Mouse (Mus musculus) ovary, adult 18-20 months (tissue): ENCODE data around the gene Kxd1.

Source experiments
- DNase-seq: peaks from one replicate; pipeline ENCODE4 v3.0.0; 2022; ENCODE audit warnings: low spot score, mixed read lengths

The Kxd1 gene

GRCm38 (mm10) chr8:70467229-70467725, 60.5 kb downstream of the Kxd1 start:
- no peak for DNase-seq

DNA sequence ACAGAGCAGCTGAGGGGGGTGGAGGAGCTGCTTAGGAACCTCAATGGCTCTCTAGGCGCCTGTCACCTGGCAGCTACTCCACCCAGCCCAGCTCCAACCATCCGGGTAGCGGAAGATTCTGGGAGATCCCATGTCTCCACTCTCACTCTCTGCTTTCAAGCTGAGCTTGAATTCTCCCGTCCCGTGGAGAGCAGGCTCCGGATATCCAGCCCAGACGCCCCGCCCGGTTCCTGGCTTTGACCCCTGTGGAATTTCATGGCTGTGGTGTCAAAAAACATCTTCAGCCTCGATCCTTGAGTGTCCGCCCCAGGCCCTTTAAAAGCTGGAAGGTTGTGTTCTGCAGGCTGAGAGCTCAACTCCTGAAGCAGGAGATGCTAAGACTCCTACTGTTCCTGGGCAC, 61.0 kb downstream of the Kxd1 start:
- DNase-seq: no peak

DNA sequence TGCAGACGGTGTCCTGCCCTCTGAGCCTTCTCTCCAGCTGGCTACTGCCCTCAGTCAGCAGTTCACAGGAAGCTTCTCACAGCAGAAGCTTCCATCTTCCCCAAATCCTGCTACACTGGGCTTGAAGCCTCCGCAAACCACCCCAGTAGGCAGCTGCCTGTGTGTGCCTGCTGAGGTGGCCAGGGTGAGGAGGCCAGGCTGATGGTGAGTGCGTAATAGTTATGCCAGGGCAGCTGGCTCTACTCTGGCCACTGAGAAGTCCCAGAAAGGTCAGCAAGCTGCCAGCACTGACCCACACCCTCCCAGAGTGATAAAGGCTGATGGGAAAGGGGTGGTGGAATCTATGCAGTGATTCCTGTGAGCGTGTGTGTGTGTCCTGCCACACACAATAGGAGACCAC, 61.5 kb downstream of the Kxd1 start:
- no peak for DNase-seq

- no peak for DNase-seq
These were observed 62.1 kb downstream of the Kxd1 start for GRCm38 (mm10) chr8:70465701-70466100.

DNA sequence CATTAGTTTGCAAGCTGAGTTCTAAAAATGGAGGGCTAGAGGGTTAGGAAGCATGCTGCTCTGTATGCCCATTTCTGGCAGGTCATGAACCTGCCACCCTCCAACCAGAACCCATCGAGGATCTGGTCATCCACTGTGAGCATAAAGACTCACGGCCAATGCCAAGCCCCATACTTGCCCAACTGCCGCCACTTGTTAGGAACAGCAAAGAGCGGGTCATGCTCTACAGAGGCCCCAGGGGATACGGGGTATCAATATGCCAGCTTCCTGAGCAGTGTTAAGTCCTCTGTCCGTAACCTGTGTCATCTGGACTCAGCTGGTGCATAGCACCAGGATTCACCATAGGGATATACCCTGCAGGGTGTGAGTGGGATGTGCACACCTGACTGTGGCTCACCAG, 63.6 kb downstream of the Kxd1 start:
- DNase-seq: no peak

DNA sequence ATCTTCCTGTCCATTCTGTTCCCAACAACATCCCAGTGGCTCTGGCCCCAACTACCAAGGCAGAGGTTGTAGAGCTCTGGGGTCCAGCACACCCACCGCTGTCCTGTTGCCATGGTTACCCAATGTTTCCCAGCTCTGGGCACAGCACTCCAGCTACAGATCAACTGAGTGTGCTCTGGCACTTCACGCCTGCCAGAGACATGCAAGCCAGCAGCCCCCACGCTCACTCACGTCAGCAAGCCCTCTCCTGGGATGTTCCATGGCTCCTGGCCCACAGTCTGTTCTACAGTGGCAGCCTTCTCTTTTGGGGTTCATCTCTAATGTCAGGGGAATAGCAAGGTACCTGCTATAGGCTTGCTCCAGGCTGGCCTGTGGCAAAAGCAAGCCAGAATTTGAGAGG, 64.5 kb downstream of the Kxd1 start:
- no peak for DNase-seq

DNA sequence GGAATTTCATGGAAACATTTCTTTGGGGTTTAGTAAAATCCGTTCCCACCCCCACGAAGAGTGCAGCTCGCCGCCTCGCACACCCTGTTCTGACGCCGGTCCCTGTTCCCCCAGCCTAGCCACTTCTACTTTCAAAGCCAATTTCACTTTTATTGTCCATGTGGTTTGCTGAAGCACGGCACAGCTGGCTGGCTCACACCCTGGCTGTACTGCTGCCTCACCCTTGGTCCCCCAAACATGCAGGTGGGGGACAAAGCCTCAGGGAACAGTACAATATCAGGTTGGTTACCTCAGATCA, 65.3 kb downstream of the Kxd1 start:
- no peak for DNase-seq

GRCm38 (mm10) chr8:70461765-70462515, 65.8 kb downstream of the Kxd1 start:
- DNase-seq: no peak

DNA sequence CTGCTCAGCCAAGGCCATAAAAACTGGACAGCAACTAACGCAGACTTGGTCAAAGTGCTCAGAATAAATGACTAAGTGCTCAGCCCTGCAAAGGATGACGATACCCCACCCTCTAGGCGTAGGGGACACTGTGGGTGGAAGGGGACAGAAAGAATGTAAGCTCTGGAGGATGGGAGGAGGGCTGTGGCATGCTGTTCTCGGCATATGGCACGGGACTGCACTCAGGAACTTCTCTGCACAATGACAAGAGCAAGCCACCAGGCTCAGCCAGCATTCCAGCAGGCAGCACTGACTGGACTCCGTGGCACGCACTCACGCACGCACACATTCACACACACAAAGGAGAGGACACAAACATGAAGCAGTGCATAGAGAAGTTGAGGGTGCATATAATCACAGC, 67.2 kb downstream of the Kxd1 start:
- no peak for DNase-seq

- DNase-seq: no peak
These were observed 67.6 kb downstream of the Kxd1 start for GRCm38 (mm10) chr8:70460199-70460598.

DNA sequence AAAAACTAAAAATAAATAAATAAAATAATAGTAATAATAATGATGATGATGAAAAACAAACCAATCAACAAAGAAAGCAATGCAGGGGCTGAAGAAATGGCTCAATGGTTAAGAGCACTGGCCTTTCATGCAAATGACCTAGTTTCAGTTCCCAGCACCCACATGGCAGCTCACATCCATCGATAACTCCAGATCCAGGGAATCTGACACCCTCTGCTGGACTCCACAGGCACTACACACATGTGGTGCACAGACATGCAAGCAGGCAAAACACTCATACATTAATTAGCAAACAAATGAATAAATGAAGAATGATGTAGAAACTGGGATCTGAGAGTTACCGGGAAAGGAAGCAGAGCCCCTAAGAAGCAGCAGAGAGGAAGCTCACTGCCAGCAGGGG, 68.1 kb downstream of the Kxd1 start:
- no peak for DNase-seq

- DNase-seq: no peak
These were observed 69.3 kb downstream of the Kxd1 start for GRCm38 (mm10) chr8:70458462-70458861.
